Mouse (Mus musculus): ENCODE data around the gene Fbxl18. TPM values are rescaled to one million over a fixed set of nuclear protein-coding genes. Genes with fewer than 3 reads are reported as not detected.

Gene Fbxl18
- polyA plus RNA-seq, 1 experiment from 2014 or later: 9.2 TPM

DNA sequence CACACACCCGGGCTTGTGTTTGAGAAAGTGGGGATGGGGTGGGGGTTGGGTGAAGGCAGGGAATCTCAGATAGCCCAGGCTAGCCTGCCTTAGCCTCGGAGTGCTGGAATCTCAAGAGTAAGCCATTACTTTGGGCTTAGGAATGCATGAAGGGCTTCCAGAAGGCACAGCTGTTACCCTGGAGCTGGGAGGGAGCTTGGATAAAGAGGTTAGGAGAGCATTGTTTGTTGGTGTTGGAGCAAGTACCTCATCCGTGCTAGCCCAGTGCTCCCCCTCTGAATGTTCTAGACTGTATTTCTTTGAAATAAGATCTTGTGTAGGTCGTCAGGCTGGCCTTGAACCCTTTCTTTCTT, 34.2 kb upstream of the Fbxl18 start:
- H3K36me3 ChIP-seq (ENCODE audit: control insufficient read depth, insufficient read depth, low read length): no peaks in the 10 kb centered on the region
- H3K4me1 ChIP-seq (ENCODE audit: control insufficient read depth, insufficient read depth, low read length): peaks cover 22% of the 10 kb centered on the region
- DNase-seq (ENCODE audit: low spot score): peak; percentile 67
- H3K27ac ChIP-seq (replicated peaks; ENCODE audit: low read depth, low read length): peak overlapping the region; percentile 70
- ATAC-seq (ENCODE audit: low read depth): peak; percentile 27; the same call in 1 of the 2 replicates
- 12% methylated on average over 4 of the region's 4 CpGs for WGBS
- peak overlapping the region; percentile 79 for H3K4me2 ChIP-seq (ENCODE audit: low read depth, low read length)
- peak overlapping the region; percentile 45 for H3K4me3 ChIP-seq (ENCODE audit: low read depth, low read length)
- peak overlapping the region; percentile 73 for H3K9ac ChIP-seq (ENCODE audit: low read depth, low read length)
- H3K27me3 ChIP-seq (replicated peaks; ENCODE audit: control insufficient read depth, insufficient read depth, low read length): no peaks in the 10 kb centered on the region
- H3K9me3 ChIP-seq (ENCODE audit: control insufficient read depth, low read length): no peaks in the 10 kb centered on the region

DNA sequence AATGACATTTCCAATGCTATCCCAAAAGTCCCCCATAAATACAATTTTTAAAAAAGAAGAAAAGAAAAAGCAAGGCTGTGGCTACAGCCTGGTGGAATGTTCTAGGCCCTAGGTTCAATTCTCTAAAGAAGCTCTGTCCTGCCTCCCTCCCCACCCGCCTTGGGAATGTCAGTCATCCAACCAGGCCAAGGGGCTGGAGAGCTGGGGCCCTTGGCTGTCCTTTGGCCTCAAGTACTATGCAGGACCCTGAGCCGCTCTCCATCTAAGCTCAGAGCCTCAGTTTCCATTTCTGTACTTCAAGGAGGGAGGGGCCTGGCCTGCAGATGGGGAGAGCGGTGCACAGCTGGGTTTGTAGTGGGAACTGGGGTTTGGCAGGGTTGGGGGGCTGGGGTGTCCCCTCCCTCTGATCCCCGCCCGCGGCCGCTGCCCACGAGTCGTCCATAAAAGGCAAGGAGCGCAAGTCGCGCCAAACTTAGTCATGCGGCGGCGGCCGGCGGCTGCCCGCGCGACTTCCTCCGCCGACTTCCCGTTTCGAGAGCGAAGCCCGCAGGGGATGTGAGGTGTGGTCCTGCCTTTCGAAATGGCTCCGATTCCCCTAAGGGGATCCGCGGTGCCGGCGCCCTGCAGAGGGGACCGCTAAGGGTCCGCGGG, 33.7 kb upstream of the Fbxl18 start:
- ATAC-seq (ENCODE audit: low read depth) (peak; percentile 48), DNase-seq (ENCODE audit: low spot score) (peak; percentile 84)
- Histone ChIP-seq H3K9ac (ENCODE audit: low read depth, low read length) (peak overlapping the region; percentile 73), H3K27me3 (replicated peaks; ENCODE audit: control insufficient read depth, insufficient read depth, low read length) (no peaks in the 10 kb centered on the region), H3K4me3 (ENCODE audit: low read depth, low read length) (peak overlapping the region; percentile 45), H3K4me2 (ENCODE audit: low read depth, low read length) (peak overlapping the region; percentile 79), H3K9me3 (ENCODE audit: control insufficient read depth, low read length) (no peaks in the 10 kb centered on the region), H3K27ac (replicated peaks; ENCODE audit: low read depth, low read length) (peak overlapping the region; percentile 70), H3K36me3 (ENCODE audit: control insufficient read depth, insufficient read depth, low read length) (no peaks in the 10 kb centered on the region), H3K4me1 (ENCODE audit: control insufficient read depth, insufficient read depth, low read length) (peaks cover 22% of the 10 kb centered on the region)
- 2% methylated on average over 23 of the region's 35 CpGs for WGBS

DNA sequence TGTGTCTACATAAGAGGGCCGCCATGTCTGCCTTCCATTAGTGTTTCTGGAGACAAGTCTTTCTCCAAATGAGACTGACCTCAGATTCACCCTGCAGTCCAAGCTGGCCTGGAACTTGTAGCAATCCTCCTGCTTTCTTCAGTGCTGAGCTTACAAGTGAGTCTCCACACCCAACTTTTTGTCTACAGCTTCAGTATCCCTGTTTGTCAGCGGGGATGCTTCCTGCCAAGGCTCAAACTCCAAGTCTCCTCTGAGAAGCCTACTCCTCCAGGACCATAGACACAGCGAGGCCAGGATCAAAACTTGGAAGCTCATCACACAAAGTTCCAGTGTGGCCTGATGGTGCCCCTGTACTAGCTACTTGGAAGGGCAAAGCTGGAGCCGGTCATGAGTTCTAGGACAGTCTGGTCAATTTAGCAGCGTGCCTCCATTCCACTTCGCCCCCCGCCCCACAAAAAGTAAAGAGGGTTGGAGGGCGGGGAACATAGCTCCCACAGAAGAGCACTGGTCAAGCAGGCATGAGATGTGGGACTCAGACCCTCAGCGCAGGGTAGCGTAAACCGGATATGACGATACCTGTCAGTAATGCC, 32.2 kb upstream of the Fbxl18 start:
- H3K36me3 ChIP-seq (ENCODE audit: control insufficient read depth, insufficient read depth, low read length): no peaks in the 10 kb centered on the region
- no peak overlapping the region for H3K9ac ChIP-seq (ENCODE audit: low read depth, low read length)
- DNase-seq (ENCODE audit: low spot score) (no peak), ATAC-seq (ENCODE audit: low read depth) (no peak)
- H3K27ac ChIP-seq (replicated peaks; ENCODE audit: low read depth, low read length): no peak overlapping the region
- H3K27me3 ChIP-seq (replicated peaks; ENCODE audit: control insufficient read depth, insufficient read depth, low read length): no peaks in the 10 kb centered on the region
- H3K4me2 ChIP-seq (ENCODE audit: low read depth, low read length): no peak overlapping the region
- WGBS: 89% methylated on average over 12 of the region's 12 CpGs
- no peak overlapping the region for H3K4me3 ChIP-seq (ENCODE audit: low read depth, low read length)
- peaks cover 22% of the 10 kb centered on the region for H3K4me1 ChIP-seq (ENCODE audit: control insufficient read depth, insufficient read depth, low read length)
- no peaks in the 10 kb centered on the region for H3K9me3 ChIP-seq (ENCODE audit: control insufficient read depth, low read length)

DNA sequence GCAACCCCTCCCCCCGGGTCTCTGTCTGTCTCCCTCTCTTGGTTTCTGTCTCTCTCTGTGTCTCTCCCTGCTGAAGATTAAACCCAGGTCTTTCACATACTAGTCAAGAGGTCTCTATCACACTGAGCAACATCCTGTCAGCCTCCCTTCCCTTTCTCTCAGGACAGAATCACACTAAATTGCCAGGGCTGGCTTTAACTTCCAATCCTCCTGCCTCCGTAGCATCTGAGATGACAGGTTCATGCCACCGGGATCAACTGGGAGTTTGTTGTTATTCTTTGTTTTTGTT, 31.7 kb upstream of the Fbxl18 start:
- WGBS: 33% methylated on average over 3 of the region's 3 CpGs
- Histone ChIP-seq H3K4me3 (ENCODE audit: low read depth, low read length) (no peak overlapping the region), H3K27me3 (replicated peaks; ENCODE audit: control insufficient read depth, insufficient read depth, low read length) (no peaks in the 10 kb centered on the region), H3K9ac (ENCODE audit: low read depth, low read length) (0 out of 2 replicates have a peak overlapping the region, but pooled peaks have one; percentile 23), H3K9me3 (ENCODE audit: control insufficient read depth, low read length) (no peaks in the 10 kb centered on the region), H3K4me2 (ENCODE audit: low read depth, low read length) (no peak overlapping the region), H3K4me1 (ENCODE audit: control insufficient read depth, insufficient read depth, low read length) (peaks cover 22% of the 10 kb centered on the region), H3K27ac (replicated peaks; ENCODE audit: low read depth, low read length) (no peak overlapping the region), H3K36me3 (ENCODE audit: control insufficient read depth, insufficient read depth, low read length) (no peaks in the 10 kb centered on the region)
- ATAC-seq (ENCODE audit: low read depth) (no peak), DNase-seq (ENCODE audit: low spot score) (no peak)

DNA sequence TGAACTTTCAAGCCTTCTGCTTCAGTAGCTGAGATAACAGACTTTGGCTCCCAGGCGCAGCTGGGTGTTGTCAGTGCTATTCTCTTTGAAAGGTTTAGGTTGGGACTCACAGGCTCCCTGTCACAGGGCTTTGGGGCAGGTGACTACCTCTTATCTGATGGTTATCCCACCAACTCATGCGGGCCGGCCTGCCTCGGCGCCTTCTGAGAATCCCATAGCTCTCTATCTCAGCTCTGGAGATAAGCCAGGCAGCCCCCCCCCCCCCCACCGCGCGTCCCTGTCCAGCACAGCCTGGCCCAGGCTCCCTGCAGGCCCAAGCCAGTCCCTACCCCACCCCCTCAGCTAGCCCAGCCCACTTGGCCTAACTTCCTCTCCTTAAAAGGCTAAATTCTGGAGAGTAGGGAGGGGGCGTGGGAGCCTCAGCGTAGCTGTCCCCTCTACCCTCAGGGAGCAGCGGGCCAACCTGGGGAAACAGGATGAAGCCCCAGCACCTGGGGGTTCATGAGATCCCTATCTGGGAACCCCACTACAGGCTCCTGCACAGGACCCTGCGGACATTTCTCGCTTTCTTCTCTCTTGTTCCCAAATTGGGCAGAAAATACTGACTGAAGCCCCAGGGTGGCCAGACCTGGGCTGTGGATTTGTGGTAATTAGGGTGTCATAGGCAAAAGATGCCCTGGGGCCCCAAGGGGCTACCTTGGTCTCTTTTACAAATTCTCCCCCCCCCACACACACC, 31.2 kb upstream of the Fbxl18 start:
- Histone ChIP-seq H3K9me3 (ENCODE audit: control insufficient read depth, low read length) (no peaks in the 10 kb centered on the region), H3K4me1 (ENCODE audit: control insufficient read depth, insufficient read depth, low read length) (peaks cover 22% of the 10 kb centered on the region), H3K36me3 (ENCODE audit: control insufficient read depth, insufficient read depth, low read length) (no peaks in the 10 kb centered on the region), H3K27me3 (replicated peaks; ENCODE audit: control insufficient read depth, insufficient read depth, low read length) (no peaks in the 10 kb centered on the region), H3K4me3 (ENCODE audit: low read depth, low read length) (no peak overlapping the region), H3K4me2 (ENCODE audit: low read depth, low read length) (peak overlapping the region; percentile 15; the same call in 1 of the 2 replicates), H3K27ac (replicated peaks; ENCODE audit: low read depth, low read length) (no peak overlapping the region; the same call in 1 of the 2 replicates), H3K9ac (ENCODE audit: low read depth, low read length) (peak overlapping the region; percentile 23; the same call in 1 of the 2 replicates)
- ATAC-seq (ENCODE audit: low read depth) (peak; percentile 48), DNase-seq (ENCODE audit: low spot score) (peak; percentile 75)
- WGBS: 14% methylated on average over 9 of the region's 13 CpGs

DNA sequence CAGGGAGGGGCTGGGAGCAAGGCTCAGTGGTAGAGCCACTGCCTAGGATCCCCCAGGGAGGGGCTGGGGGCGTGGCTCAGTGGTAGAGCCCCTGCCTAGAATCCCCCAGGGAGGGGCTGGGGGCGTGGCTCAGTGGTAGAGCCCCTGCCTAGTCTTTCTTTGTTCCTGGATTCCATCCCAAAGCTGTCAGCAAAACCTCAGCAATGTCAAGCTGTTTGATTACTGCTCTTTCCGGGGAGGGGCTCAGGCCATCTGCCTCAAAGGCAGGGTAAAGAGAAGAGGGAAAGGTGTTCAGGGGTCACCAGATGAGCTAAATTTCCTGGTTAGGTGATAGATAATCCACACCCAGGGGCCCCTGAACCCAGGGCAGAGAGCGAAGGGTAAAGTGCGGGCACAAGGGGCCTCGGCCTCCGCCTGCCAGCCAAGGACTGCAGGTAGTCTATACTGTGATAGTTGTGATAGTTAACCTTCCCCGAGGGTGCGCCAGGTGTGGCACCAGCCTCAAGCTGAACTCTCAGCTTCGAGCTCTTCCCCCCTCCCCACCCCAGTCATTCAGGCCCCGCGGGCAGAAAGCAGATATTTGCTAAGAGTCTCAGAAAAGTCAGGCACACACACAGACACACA, 29.2 kb upstream of the Fbxl18 start:
- DNase-seq (ENCODE audit: low spot score): no peak
- Histone ChIP-seq H3K9me3 (ENCODE audit: control insufficient read depth, low read length) (no peaks in the 10 kb centered on the region), H3K4me3 (ENCODE audit: low read depth, low read length) (no peak overlapping the region), H3K4me2 (ENCODE audit: low read depth, low read length) (no peak overlapping the region), H3K36me3 (ENCODE audit: control insufficient read depth, insufficient read depth, low read length) (no peaks in the 10 kb centered on the region), H3K9ac (ENCODE audit: low read depth, low read length) (no peak overlapping the region), H3K4me1 (ENCODE audit: control insufficient read depth, insufficient read depth, low read length) (peaks cover 30% of the 10 kb centered on the region), H3K27me3 (replicated peaks; ENCODE audit: control insufficient read depth, insufficient read depth, low read length) (no peaks in the 10 kb centered on the region), H3K27ac (replicated peaks; ENCODE audit: low read depth, low read length) (no peak overlapping the region)
- no peak for ATAC-seq (ENCODE audit: low read depth)
- 71% methylated on average over 11 of the region's 12 CpGs for WGBS

DNA sequence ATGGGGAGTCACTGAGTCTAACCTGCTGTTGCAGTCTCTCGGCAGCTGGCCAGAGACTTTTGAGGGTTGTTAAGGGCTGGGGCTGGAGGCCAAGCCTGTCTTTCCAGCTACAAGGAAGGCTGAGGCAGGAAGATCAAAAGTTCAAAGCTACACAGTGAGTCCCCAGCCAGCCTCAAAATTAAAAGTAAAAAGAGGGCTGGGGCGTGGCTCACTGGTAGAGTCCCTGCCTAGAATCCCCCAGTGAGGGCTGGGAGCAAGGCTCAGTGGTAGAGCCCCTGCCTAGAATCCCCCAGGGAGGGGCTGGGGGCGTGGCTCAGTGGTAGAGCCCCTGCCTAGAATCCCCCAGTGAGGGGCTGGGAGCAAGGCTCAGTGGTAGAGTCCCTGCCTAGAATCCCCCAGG, 28.6 kb upstream of the Fbxl18 start:
- ATAC-seq (ENCODE audit: low read depth): no peak
- WGBS: 92% methylated on average over 2 of the region's 3 CpGs

DNA sequence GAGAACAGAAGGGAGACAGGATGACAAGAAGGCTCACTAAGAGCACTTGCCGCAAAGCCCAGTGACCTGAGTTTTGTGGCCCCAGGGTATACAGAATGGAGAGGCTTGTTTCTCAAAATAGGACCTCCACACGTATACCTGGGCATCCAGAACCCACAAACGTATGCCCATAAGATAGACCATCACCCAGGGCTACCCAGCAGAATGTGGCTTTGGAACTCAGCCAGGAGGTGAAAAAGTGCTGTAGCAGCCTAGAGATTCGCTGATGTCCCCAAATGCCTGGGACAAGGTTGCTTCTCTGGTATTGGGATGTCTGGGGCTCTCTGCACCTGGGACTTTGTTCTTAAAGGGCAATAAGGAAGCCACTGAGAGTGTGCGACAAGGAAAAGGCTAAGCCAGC, 27.0 kb upstream of the Fbxl18 start:
- ATAC-seq (ENCODE audit: low read depth) (no peak), DNase-seq (ENCODE audit: low spot score) (no peak)
- no peaks in the 10 kb centered on the region for H3K9me3 ChIP-seq (ENCODE audit: control insufficient read depth, low read length)

More for the DNA sequence above, 28.6 kb upstream of the Fbxl18 start:
- Histone ChIP-seq H3K36me3 (ENCODE audit: control insufficient read depth, insufficient read depth, low read length) (no peaks in the 10 kb centered on the region), H3K4me3 (ENCODE audit: low read depth, low read length) (no peak overlapping the region), H3K4me2 (ENCODE audit: low read depth, low read length) (no peak overlapping the region), H3K9ac (ENCODE audit: low read depth, low read length) (no peak overlapping the region), H3K9me3 (ENCODE audit: control insufficient read depth, low read length) (no peaks in the 10 kb centered on the region), H3K4me1 (ENCODE audit: control insufficient read depth, insufficient read depth, low read length) (peaks cover 24% of the 10 kb centered on the region), H3K27me3 (replicated peaks; ENCODE audit: control insufficient read depth, insufficient read depth, low read length) (no peaks in the 10 kb centered on the region), H3K27ac (replicated peaks; ENCODE audit: low read depth, low read length) (no peak overlapping the region)
- no peak for DNase-seq (ENCODE audit: low spot score)

More for the DNA sequence above, 27.0 kb upstream of the Fbxl18 start:
- Histone ChIP-seq H3K4me1 (ENCODE audit: control insufficient read depth, insufficient read depth, low read length) (peaks cover 21% of the 10 kb centered on the region), H3K27me3 (replicated peaks; ENCODE audit: control insufficient read depth, insufficient read depth, low read length) (no peaks in the 10 kb centered on the region), H3K4me3 (ENCODE audit: low read depth, low read length) (no peak overlapping the region), H3K36me3 (ENCODE audit: control insufficient read depth, insufficient read depth, low read length) (no peaks in the 10 kb centered on the region), H3K27ac (replicated peaks; ENCODE audit: low read depth, low read length) (no peak overlapping the region), H3K4me2 (ENCODE audit: low read depth, low read length) (no peak overlapping the region), H3K9ac (ENCODE audit: low read depth, low read length) (no peak overlapping the region)
- WGBS: 78% methylated on average over 5 of the region's 5 CpGs
